Mouse (Mus musculus) forebrain, postnatal 0 days (tissue): ENCODE results near the gene Klhl26. TPM values are rescaled to one million over a fixed set of nuclear protein-coding genes. Genes with fewer than 3 reads are reported as not detected.
A peak's percentile ranks its signal among the peaks of the same experiment; 100 is the strongest.

Source experiments
- ATAC-seq: fragments of 200-750 bp; cut with Nextera tagmentation; 2 replicates; pipeline ENCODE4 v1.8.0; 2017; ENCODE audit warnings: mild to moderate bottlenecking, moderate library complexity
- DNase-seq: peaks from one replicate; pipeline ENCODE4 v3.0.0-alpha.2; 2015
- H3K27ac ChIP-seq: fragments of 300-500 bp; sonication (generic); 2 replicates; pipeline ENCODE4 v1.5.1; 2014; ENCODE audit warnings: low read depth, mild to moderate bottlenecking, antibody characterized with exemption, low read length, moderate library complexity, mixed read lengths
- H3K27me3 ChIP-seq: fragments of 300-500 bp; sonication (generic); 2 replicates; pipeline ENCODE4 v1.6.1; 2014; ENCODE audit warnings: mild to moderate bottlenecking, low read length, mixed read lengths; ENCODE audit not compliant: insufficient read depth
- H3K36me3 ChIP-seq: fragments of 300-500 bp; sonication (generic); 2 replicates; pipeline ENCODE4 v1.6.1; 2014; ENCODE audit warnings: mild to moderate bottlenecking, moderate library complexity; ENCODE audit not compliant: insufficient read depth
- H3K4me1 ChIP-seq: fragments of 300-500 bp; sonication (generic); 2 replicates; pipeline ENCODE4 v1.6.1; 2014; ENCODE audit warnings: antibody characterized with exemption; ENCODE audit not compliant: insufficient read depth
- H3K4me2 ChIP-seq: fragments of 300-500 bp; sonication (generic); 2 replicates; pipeline ENCODE4 v1.6.1; 2014; ENCODE audit warnings: low read depth, mild to moderate bottlenecking, moderate library complexity
- H3K4me3 ChIP-seq: fragments of 300-500 bp; sonication (generic); 2 replicates; pipeline ENCODE4 v1.5.1; 2014; ENCODE audit warnings: low read depth, low read length, mixed read lengths
- H3K9ac ChIP-seq: fragments of 300-500 bp; sonication (generic); 2 replicates; pipeline ENCODE4 v1.6.1; 2014; ENCODE audit warnings: mild to moderate bottlenecking
- H3K9me3 ChIP-seq: fragments of 300-500 bp; sonication (generic); 2 replicates; pipeline ENCODE4 v1.6.1; 2016; ENCODE audit warnings: low read length
- CTCF ChIP-seq: sonication (generic); IDR thresholded peaks from 2 replicates; pipeline ENCODE4 v1.5.1; 2016; ENCODE audit warnings: antibody characterized with exemption, control low read depth, low read depth
- WGBS: fragments of 180-500 bp; shearing (Covaris S2); extraction: QIAGEN DNeasy Blood & Tissue Kit; methylation state at CpG from one replicate; pipeline ENCODE4 v1.1.7; 2014; 5-methylcytosine and 5-hydroxymethylcytosine counted together
- polyA plus RNA-seq: library from polyadenylated mRNA; unstranded; fragments of >200 nt; fragmentation: Nextera tagmentation; extraction: Ambion mirVana; gene quantifications from 2 replicates; pipeline ENCODE4 v1.2.1, GENCODE M21; 2015
- total RNA-seq: library from RNA; depleted of rRNA; stranded (reverse); fragments of >200 nt; gene quantifications from 2 replicates; pipeline ENCODE4 v1.2.3, GENCODE M21; 2014; rRNA removed

Klhl26 gene
- total RNA-seq: 29.9 and 34.8 TPM in 2 replicates
- 30.8 and 35.3 TPM in 2 replicates for polyA plus RNA-seq

- peak; percentile 89 for ATAC-seq
- DNase-seq: peak; percentile 87
- Histone ChIP-seq H3K36me3 (no peaks in the 10 kb centered on the region; the same call in 1 of the 2 replicates), H3K9me3 (no peaks in the 10 kb centered on the region), H3K4me1 (peaks cover 6% of the 10 kb centered on the region; the same call in 1 of the 2 replicates), H3K27ac (peak within 1 kb of the TSS; percentile 47), H3K9ac (peak within 1 kb of the TSS; percentile 87), H3K4me2 (peak within 1 kb of the TSS; percentile 64), H3K27me3 (no peaks in the 10 kb centered on the region; the same call in 1 of the 2 replicates), H3K4me3 (peak within 1 kb of the TSS; percentile 69)
- TF ChIP-seq CTCF: no peak
- 3% methylated on average over 53 of the region's 53 CpGs for WGBS
Measured at GRCm38 (mm10) chr8:70476333-70477268, at the start of gene Klhl26. Klhl26 (minus strand) TSS chr8:70476968.

- peak overlapping the region; percentile 82 for H3K27ac ChIP-seq
- WGBS: 3% methylated on average over 48 of the region's 51 CpGs
- no peaks in the 10 kb centered on the region for H3K9me3 ChIP-seq
- H3K9ac ChIP-seq: peak overlapping the region; percentile 58
- H3K4me2 ChIP-seq: peak overlapping the region; percentile 82
- H3K4me3 ChIP-seq: peak overlapping the region; percentile 48
- TF ChIP-seq CTCF: peak; percentile 84
- peaks cover 13% of the 10 kb centered on the region; the same call in 1 of the 2 replicates for H3K36me3 ChIP-seq
- DNase-seq (peak; percentile 98), ATAC-seq (peak; percentile 90)
- H3K4me1 ChIP-seq: peaks cover 6% of the 10 kb centered on the region; the same call in 1 of the 2 replicates
- H3K27me3 ChIP-seq: no peaks in the 10 kb centered on the region
Measured at GRCm38 (mm10) chr8:70522592-70523403, 46.0 kb upstream of the Klhl26 start.

GRCm38 (mm10) chr8:70519606-70520005, 42.8 kb upstream of the Klhl26 start:
- peaks cover 6% of the 10 kb centered on the region; the same call in 1 of the 2 replicates for H3K4me1 ChIP-seq
- no peak overlapping the region for H3K4me3 ChIP-seq
- WGBS: 53% methylated on average over 2 of the region's 2 CpGs
- ATAC-seq (no peak), DNase-seq (no peak)
- peaks cover 23% of the 10 kb centered on the region for H3K36me3 ChIP-seq
- no peak overlapping the region for H3K27ac ChIP-seq
- no peak for TF ChIP-seq CTCF
- H3K9ac ChIP-seq: no peak overlapping the region
- no peak overlapping the region for H3K4me2 ChIP-seq
- H3K9me3 ChIP-seq: no peaks in the 10 kb centered on the region
- no peaks in the 10 kb centered on the region for H3K27me3 ChIP-seq

- DNase-seq (no peak), ATAC-seq (no peak)
- Histone ChIP-seq H3K4me1 (peaks cover 6% of the 10 kb centered on the region; the same call in 1 of the 2 replicates), H3K27ac (no peak overlapping the region), H3K4me3 (no peak overlapping the region), H3K36me3 (peaks cover 26% of the 10 kb centered on the region), H3K9ac (no peak overlapping the region), H3K4me2 (no peak overlapping the region), H3K9me3 (no peaks in the 10 kb centered on the region), H3K27me3 (no peaks in the 10 kb centered on the region)
- TF ChIP-seq CTCF: no peak
- WGBS: 93% methylated on average over 6 of the region's 6 CpGs
Measured at GRCm38 (mm10) chr8:70519043-70519442, 42.3 kb upstream of the Klhl26 start.

GRCm38 (mm10) chr8:70517940-70518643, 41.3 kb upstream of the Klhl26 start:
- Histone ChIP-seq H3K36me3 (peaks cover 35% of the 10 kb centered on the region), H3K4me2 (no peak overlapping the region), H3K9me3 (no peaks in the 10 kb centered on the region), H3K4me1 (peaks cover 6% of the 10 kb centered on the region; the same call in 1 of the 2 replicates), H3K9ac (no peak overlapping the region), H3K27me3 (no peaks in the 10 kb centered on the region), H3K4me3 (no peak overlapping the region), H3K27ac (no peak overlapping the region)
- no peak for DNase-seq
- WGBS: 65% methylated on average over 10 of the region's 10 CpGs
- no peak for TF ChIP-seq CTCF
- ATAC-seq: no peak

- TF ChIP-seq CTCF: no peak
- H3K9ac ChIP-seq: no peak overlapping the region
- no peak for ATAC-seq
- H3K27me3 ChIP-seq: no peaks in the 10 kb centered on the region
- WGBS: 37% methylated on average over 2 of the region's 2 CpGs
- H3K4me2 ChIP-seq: no peak overlapping the region
- DNase-seq: no peak
- peaks cover 12% of the 10 kb centered on the region; the same call in 1 of the 2 replicates for H3K4me1 ChIP-seq
- H3K36me3 ChIP-seq: peaks cover 34% of the 10 kb centered on the region
- no peak overlapping the region for H3K27ac ChIP-seq
- H3K9me3 ChIP-seq: no peaks in the 10 kb centered on the region
- H3K4me3 ChIP-seq: no peak overlapping the region
Measured at GRCm38 (mm10) chr8:70513441-70513840, 36.7 kb upstream of the Klhl26 start.
